Mouse (Mus musculus): ENCODE measurements around the gene Rab4a. TPM values are rescaled to one million over a fixed set of nuclear protein-coding genes. Genes with fewer than 3 reads are reported as not detected.

Rab4a gene
- total and polyA plus RNA-seq, 3 experiments, result 22.2 to 44.6 TPM; not detected in 1

GRCm38 (mm10) chr8:123786166-123786565, 19.6 kb upstream of the Rab4a start:
- TF ChIP-seq E2F4 (IDR thresholded peaks at IDR 0.05; ENCODE audit: borderline replicate concordance, low read depth, low read length) (no peak), MAX (IDR thresholded peaks at IDR 0.05; ENCODE audit: low read length) (no peak), CHD2 (IDR thresholded peaks at IDR 0.05; ENCODE audit: low read length) (no peak), ZKSCAN1 (IDR thresholded peaks at IDR 0.05; ENCODE audit: low read depth, low read length) (no peak), ETS1 (IDR thresholded peaks at IDR 0.05; ENCODE audit: low read depth, low read length) (no peak), ZNF384 (IDR thresholded peaks at IDR 0.05; ENCODE audit: low read depth, low read length) (no peak)
- peaks cover 0 to 6% of the 10 kb centered on the region in 2 experiments; a peak in 1 of 4 replicates for H3K4me1 ChIP-seq (ENCODE audit: control insufficient read depth in 1 of 2, insufficient read depth in 2 of 2, low read length in 2 of 2)
- peaks cover 2% of the 10 kb centered on the region; the same call in 1 of the 2 replicates for H3K79me2 ChIP-seq (ENCODE audit: control insufficient read depth, insufficient read depth, low read length, poor library complexity)
- H3K9ac ChIP-seq (ENCODE audit: control insufficient read depth, low read depth, low read length, poor library complexity, severe bottlenecking), result peak overlapping the region; percentile 36
- no peak for DNase-seq (ENCODE audit: low read depth, low spot score)
- peak overlapping the region; percentile 38 to 85; a peak in 2 of 4 replicates for H3K4me3 ChIP-seq (ENCODE audit: control insufficient read depth in 1 of 2, insufficient read depth in 1 of 2, low read depth in 2 of 2, low read length in 2 of 2)
- peaks cover 0 to 3% of the 10 kb centered on the region in 2 experiments; a peak in 1 of 4 replicates for H3K36me3 ChIP-seq (ENCODE audit: control insufficient read depth in 1 of 2, insufficient read depth in 2 of 2, low read length in 2 of 2)
- H3K27me3 ChIP-seq (ENCODE audit: control insufficient read depth in 1 of 2, insufficient read depth in 2 of 2, low read length in 2 of 2), result no peaks in the 10 kb centered on the region
- H3K27ac ChIP-seq (ENCODE audit: control insufficient read depth, low read depth, low read length), result no peak overlapping the region
- no peaks in the 10 kb centered on the region for H3K9me3 ChIP-seq (replicated peaks; ENCODE audit: insufficient read depth, low read length)

- H3K79me2 ChIP-seq (ENCODE audit: control insufficient read depth, insufficient read depth, low read length, poor library complexity), result peaks cover 2% of the 10 kb centered on the region; the same call in 1 of the 2 replicates
- H3K36me3 ChIP-seq (ENCODE audit: control insufficient read depth in 1 of 2, insufficient read depth in 2 of 2, low read length in 2 of 2), result peaks cover 0 to 3% of the 10 kb centered on the region in 2 experiments; a peak in 1 of 4 replicates
- peak overlapping the region; percentile 38 to 85; a peak in 3 of 4 replicates for H3K4me3 ChIP-seq (ENCODE audit: control insufficient read depth in 1 of 2, insufficient read depth in 1 of 2, low read depth in 2 of 2, low read length in 2 of 2)
- H3K4me1 ChIP-seq (ENCODE audit: control insufficient read depth in 1 of 2, insufficient read depth in 2 of 2, low read length in 2 of 2), result peaks cover 0 to 6% of the 10 kb centered on the region in 2 experiments; a peak in 1 of 4 replicates
- DNase-seq (ENCODE audit: low read depth, low spot score), result peak; percentile 72
- H3K27me3 ChIP-seq (ENCODE audit: control insufficient read depth in 1 of 2, insufficient read depth in 2 of 2, low read length in 2 of 2), result no peaks in the 10 kb centered on the region
- peak overlapping the region; percentile 36 for H3K9ac ChIP-seq (ENCODE audit: control insufficient read depth, low read depth, low read length, poor library complexity, severe bottlenecking)
- no peaks in the 10 kb centered on the region for H3K9me3 ChIP-seq (replicated peaks; ENCODE audit: insufficient read depth, low read length)
- H3K27ac ChIP-seq (ENCODE audit: control insufficient read depth, low read depth, low read length), result peak overlapping the region; percentile 91; the same call in 1 of the 2 replicates
- 0 out of 2 replicates have a peak, but pooled peaks have one; percentile 21 for TF ChIP-seq HCFC1 (IDR thresholded peaks at IDR 0.05; ENCODE audit: low read depth, low read length)
- TF ChIP-seq MYB (IDR thresholded peaks at IDR 0.05; ENCODE audit: low read depth, low read length), result no peak
- no peak for TF ChIP-seq ELF1 (IDR thresholded peaks at IDR 0.05; ENCODE audit: low read depth, low read length)
- no peak for TF ChIP-seq CHD2 (IDR thresholded peaks at IDR 0.05; ENCODE audit: low read length)
- 0 out of 2 replicates have a peak, but pooled peaks have one; percentile 24 for TF ChIP-seq NELFE (IDR thresholded peaks at IDR 0.05; ENCODE audit: low read depth, low read length)
- no peak for TF ChIP-seq GABPA (IDR thresholded peaks at IDR 0.05; ENCODE audit: low read depth, low read length)
- no peak for TF ChIP-seq POLR2AphosphoS2 (IDR thresholded peaks at IDR 0.05; ENCODE audit: low read length)
- no peak for TF ChIP-seq MAFK (IDR thresholded peaks at IDR 0.05; ENCODE audit: borderline replicate concordance, low read depth, low read length)
Measured at GRCm38 (mm10) chr8:123786644-123787043, 19.1 kb upstream of the Rab4a start.

- Histone ChIP-seq H3K27me3 (ENCODE audit: control insufficient read depth in 1 of 2, insufficient read depth in 2 of 2, low read length in 2 of 2) (no peaks in the 10 kb centered on the region), H3K79me2 (ENCODE audit: control insufficient read depth, insufficient read depth, low read length, poor library complexity) (peaks cover 2% of the 10 kb centered on the region; the same call in 1 of the 2 replicates), H3K4me3 (ENCODE audit: control insufficient read depth in 1 of 2, insufficient read depth in 1 of 2, low read depth in 2 of 2, low read length in 2 of 2) (peak overlapping the region; percentile 72 to 85), H3K9ac (ENCODE audit: control insufficient read depth, low read depth, low read length, poor library complexity, severe bottlenecking) (peak overlapping the region; percentile 79), H3K27ac (ENCODE audit: control insufficient read depth, low read depth, low read length) (peak overlapping the region; percentile 91), H3K4me1 (ENCODE audit: control insufficient read depth in 1 of 2, insufficient read depth in 2 of 2, low read length in 2 of 2) (peaks cover 0 to 6% of the 10 kb centered on the region in 2 experiments; a peak in 1 of 4 replicates), H3K9me3 (replicated peaks; ENCODE audit: insufficient read depth, low read length) (no peaks in the 10 kb centered on the region), H3K36me3 (ENCODE audit: control insufficient read depth in 1 of 2, insufficient read depth in 2 of 2, low read length in 2 of 2) (peaks cover 0 to 3% of the 10 kb centered on the region in 2 experiments; a peak in 1 of 4 replicates)
- peak; percentile 97 for DNase-seq (ENCODE audit: low read depth, low spot score)
- TF ChIP-seq POLR2AphosphoS2 (IDR thresholded peaks at IDR 0.05; ENCODE audit: low read length) (peak; percentile 71; the same call in 1 of the 2 replicates), MYC (IDR thresholded peaks at IDR 0.05; ENCODE audit: low read depth, low read length) (peak; percentile 44; the same call in 1 of the 2 replicates), RAD21 (IDR thresholded peaks at IDR 0.05; ENCODE audit: low read depth, low read length) (no peak), ZC3H11A (IDR thresholded peaks at IDR 0.05; ENCODE audit: low read depth, low read length) (no peak), EP300 (IDR thresholded peaks at IDR 0.05; ENCODE audit: low read depth in 1 of 2, low read length in 2 of 2) (peak in 1 of 2 experiments; percentile 40; a peak in 1 of 4 replicates), TBP (IDR thresholded peaks at IDR 0.05; ENCODE audit: low read depth, low read length) (peak; percentile 84), NRF1 (IDR thresholded peaks at IDR 0.05; ENCODE audit: insufficient read depth, low read depth, low read length, poor library complexity, severe bottlenecking) (peak; percentile 85), NELFE (IDR thresholded peaks at IDR 0.05; ENCODE audit: low read depth, low read length) (peak; percentile 83), USF1 (IDR thresholded peaks at IDR 0.05; ENCODE audit: low read depth, low read length) (no peak), MYB (IDR thresholded peaks at IDR 0.05; ENCODE audit: low read depth, low read length) (no peak), SIN3A (IDR thresholded peaks at IDR 0.05; ENCODE audit: low read length) (peak; percentile 84), ELF1 (IDR thresholded peaks at IDR 0.05; ENCODE audit: low read depth, low read length) (peak; percentile 85), TCF12 (IDR thresholded peaks at IDR 0.05; ENCODE audit: low read depth, low read length) (peak; percentile 61), TAL1 (IDR thresholded peaks at IDR 0.05; ENCODE audit: low read length) (peak; percentile 49), POLR2A (IDR thresholded peaks at IDR 0.05; ENCODE audit: control insufficient read depth in 1 of 2, insufficient read depth in 1 of 2, low read depth in 1 of 2, low read length in 2 of 2, poor library complexity in 1 of 2) (peak in 1 of 2 experiments; percentile 85; a peak in 2 of 4 replicates)
Measured at GRCm38 (mm10) chr8:123787254-123787897, 18.4 kb upstream of the Rab4a start.
